Mouse (Mus musculus): ENCODE results near the gene Vmn1r32. TPM values are rescaled to one million over a fixed set of nuclear protein-coding genes. Genes with fewer than 3 reads are reported as not detected.

The Vmn1r32 gene
- not detected for total RNA-seq (2021)

- no peak for DNase-seq
These were observed at the start of gene Vmn1r32 for GRCm38 (mm10) chr6:66559996-66560395. Vmn1r32 (minus strand) TSS chr6:66560096.

- no peak for DNase-seq
These were observed 35.9 kb upstream of the Vmn1r32 start for GRCm38 (mm10) chr6:66595804-66596203.

GRCm38 (mm10) chr6:66535966-66536365 lies 23.9 kb downstream of the Vmn1r32 start:
- no peak for DNase-seq

- DNase-seq: peak; percentile 94
These were observed 24.7 kb downstream of the Vmn1r32 start, which contains the start of gene Mad2l1 for GRCm38 (mm10) chr6:66535028-66535862. Mad2l1 (plus strand) TSS chr6:66535390.

GRCm38 (mm10) chr6:66534366-66534941 lies 25.4 kb downstream of the Vmn1r32 start:
- no peak for DNase-seq

GRCm38 (mm10) chr6:66533241-66533640 lies 26.7 kb downstream of the Vmn1r32 start:
- DNase-seq: no peak

GRCm38 (mm10) chr6:66528386-66528785 lies 31.5 kb downstream of the Vmn1r32 start:
- no peak for DNase-seq

- no peak for DNase-seq
These were observed 43.5 kb downstream of the Vmn1r32 start for GRCm38 (mm10) chr6:66516368-66516767.

Other genes with a start within 250 kb of the Vmn1r32 start
- gene Mad2l1, start 24.7 kb downstream of the Vmn1r32 start, total RNA-seq (2021): 1 to 10 TPM; 7.0 to 7.2 TPM
- gene Vmn1r33, start 58.2 kb upstream of the Vmn1r32 start, total RNA-seq (2021): not detected
- not detected for gene Vmn1r34, start 83.8 kb upstream of the Vmn1r32 start, total RNA-seq (2021)
- gene Vmn1r35, start 125.8 kb upstream of the Vmn1r32 start, total RNA-seq (2021): not detected
- gene Vmn1r36, start 159.1 kb upstream of the Vmn1r32 start, total RNA-seq (2021): not detected
- not detected for gene Vmn1r37, start 169.3 kb upstream of the Vmn1r32 start, total RNA-seq (2021)
- gene Vmn1r38, start 222.5 kb upstream of the Vmn1r32 start, total RNA-seq (2021): not detected